Mouse (Mus musculus) lung, embryonic 16.5 days (tissue): ENCODE measurements around the gene Ptprc. TPM values are rescaled to one million over a fixed set of nuclear protein-coding genes. Genes with fewer than 3 reads are reported as not detected.

Experiments
- ATAC-seq: fragments of 200-750 bp; cut with Nextera tagmentation; 2 replicates; pipeline ENCODE4 v1.8.0; 2017; ENCODE audit warnings: low read depth, mild to moderate bottlenecking, moderate library complexity
- H3K27ac ChIP-seq: fragments of 300-500 bp; sonication (generic); 2 replicates; pipeline ENCODE4 v1.5.1; 2014; ENCODE audit warnings: mild to moderate bottlenecking, control low read depth, low read length
- H3K27me3 ChIP-seq: fragments of 300-500 bp; sonication (generic); 2 replicates; pipeline ENCODE4 v1.6.1; 2014; ENCODE audit warnings: low read depth, low read length, mixed read lengths; ENCODE audit not compliant: control insufficient read depth, insufficient read depth
- H3K36me3 ChIP-seq: fragments of 300-500 bp; sonication (generic); 2 replicates; pipeline ENCODE4 v1.6.1; 2014; ENCODE audit warnings: low read length; ENCODE audit not compliant: control insufficient read depth, insufficient read depth
- H3K4me1 ChIP-seq: fragments of 300-500 bp; sonication (generic); replicated peaks from 2 replicates; pipeline ENCODE4 v1.6.1; 2014; ENCODE audit warnings: low read length, mixed read lengths; ENCODE audit not compliant: control insufficient read depth, insufficient read depth
- H3K4me2 ChIP-seq: fragments of 300-500 bp; sonication (generic); 2 replicates; pipeline ENCODE4 v1.6.1; 2014; ENCODE audit warnings: low read depth, low read length, control low read depth
- H3K4me3 ChIP-seq: fragments of 300-500 bp; sonication (generic); 2 replicates; pipeline ENCODE4 v1.5.1; 2014; ENCODE audit warnings: mild to moderate bottlenecking, low read length, control low read depth
- H3K9ac ChIP-seq: fragments of 300-500 bp; sonication (generic); 2 replicates; pipeline ENCODE4 v1.6.1; 2014; ENCODE audit warnings: low read length, control low read depth
- H3K9me3 ChIP-seq: fragments of 300-500 bp; sonication (generic); 2 replicates; pipeline ENCODE4 v1.6.1; 2016; ENCODE audit warnings: low read length; ENCODE audit not compliant: control insufficient read depth
- WGBS: fragments of 180-500 bp; shearing (Covaris S2); extraction: QIAGEN DNeasy Blood & Tissue Kit; methylation state at CpG from one replicate; pipeline ENCODE4 v1.1.7; 2014; 5-methylcytosine and 5-hydroxymethylcytosine counted together
- polyA plus RNA-seq: library from polyadenylated mRNA; unstranded; fragments of >200 nt; fragmentation: Nextera tagmentation; extraction: Ambion mirVana; gene quantifications from 2 replicates; pipeline ENCODE4 v1.2.1, GENCODE M21; 2015

The Ptprc gene
- polyA plus RNA-seq, 1 experiment from 2014 or later = 4.4 TPM

DNA sequence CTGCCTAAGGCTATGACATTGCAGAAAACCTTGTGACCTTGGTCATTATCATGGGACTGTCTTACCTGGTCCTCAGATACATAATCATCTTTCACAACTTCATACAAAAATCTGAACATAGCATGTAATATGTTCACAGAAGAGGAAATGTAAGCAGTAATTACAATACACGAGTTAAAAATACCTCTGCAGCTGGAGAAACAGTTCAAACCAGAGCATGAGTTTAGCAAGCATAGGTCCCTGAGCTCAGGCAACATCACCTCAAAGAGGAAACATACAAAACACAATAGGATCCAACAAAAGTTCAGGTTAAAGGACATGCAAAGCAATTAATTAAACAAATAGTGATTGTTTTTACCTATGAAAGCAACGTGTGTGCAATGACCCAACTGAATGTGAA is 17.8 kb downstream of the Ptprc start:
- Histone ChIP-seq H3K4me3 (no peak overlapping the region), H3K4me1 (no peaks in the 10 kb centered on the region), H3K9ac (no peak overlapping the region), H3K9me3 (no peaks in the 10 kb centered on the region), H3K36me3 (no peaks in the 10 kb centered on the region), H3K4me2 (no peak overlapping the region), H3K27ac (no peak overlapping the region), H3K27me3 (no peaks in the 10 kb centered on the region)
- 61% methylated on average over 2 of the region's 2 CpGs for WGBS
- no peak for ATAC-seq

DNA sequence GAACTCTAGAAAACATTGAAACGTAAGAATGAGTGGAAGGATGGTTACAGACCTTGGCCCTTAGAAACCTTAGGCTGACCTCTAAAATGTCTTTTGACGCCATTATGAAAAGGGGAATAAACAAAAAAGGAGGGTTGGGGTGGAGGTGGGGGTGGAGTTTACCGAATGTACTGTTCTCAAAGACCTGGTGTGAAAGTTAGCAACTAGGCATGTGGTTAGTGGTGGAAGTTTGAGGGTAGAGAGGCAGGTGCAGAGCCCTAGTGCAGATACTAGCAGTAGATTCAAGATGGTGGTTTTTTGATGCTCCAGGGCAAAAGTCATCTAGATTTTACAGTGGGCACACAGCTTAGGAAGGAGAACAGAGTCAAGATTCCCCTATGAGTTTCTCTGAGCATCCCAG is 18.5 kb downstream of the Ptprc start:
- no peak for ATAC-seq
- Histone ChIP-seq H3K4me2 (no peak overlapping the region), H3K4me3 (no peak overlapping the region), H3K9ac (no peak overlapping the region), H3K27ac (no peak overlapping the region), H3K9me3 (no peaks in the 10 kb centered on the region), H3K36me3 (no peaks in the 10 kb centered on the region), H3K27me3 (no peaks in the 10 kb centered on the region), H3K4me1 (no peaks in the 10 kb centered on the region)
- WGBS = 74% methylated on average over 3 of the region's 3 CpGs

- H3K27ac ChIP-seq = no peak overlapping the region
- H3K9me3 ChIP-seq = no peaks in the 10 kb centered on the region
- no peaks in the 10 kb centered on the region for H3K36me3 ChIP-seq
- no peak overlapping the region for H3K4me2 ChIP-seq
- no peak overlapping the region for H3K4me3 ChIP-seq
- 45% methylated on average over 1 of the region's 1 CpGs for WGBS
- no peak for ATAC-seq
- H3K27me3 ChIP-seq = no peaks in the 10 kb centered on the region
- no peak overlapping the region for H3K9ac ChIP-seq
- H3K4me1 ChIP-seq = no peaks in the 10 kb centered on the region
These were observed 21.2 kb downstream of the Ptprc start for GRCm38 (mm10) chr1:138154185-138154785.

DNA sequence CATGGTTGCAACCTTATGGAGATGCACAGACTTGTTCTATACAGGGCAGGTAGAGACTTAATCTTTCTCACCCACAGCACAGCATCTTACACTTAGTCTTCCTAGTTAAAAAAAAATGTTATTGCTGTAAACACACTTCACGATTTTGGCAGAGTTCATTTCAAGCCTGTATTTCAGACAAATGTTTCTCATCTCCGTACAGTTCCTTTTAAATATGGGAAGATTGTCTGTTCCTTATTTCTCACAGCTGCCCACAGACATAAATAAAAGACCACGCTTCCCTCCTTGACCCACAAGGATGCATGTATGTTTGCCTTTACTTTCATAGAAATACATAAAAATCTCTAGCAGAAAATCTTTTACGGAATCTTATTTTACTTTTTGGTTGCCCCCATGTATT is 22.4 kb downstream of the Ptprc start:
- Histone ChIP-seq H3K36me3 (no peaks in the 10 kb centered on the region), H3K9ac (no peak overlapping the region), H3K27me3 (no peaks in the 10 kb centered on the region), H3K9me3 (no peaks in the 10 kb centered on the region), H3K4me3 (no peak overlapping the region), H3K4me1 (no peaks in the 10 kb centered on the region), H3K4me2 (no peak overlapping the region), H3K27ac (no peak overlapping the region)
- 46% methylated on average over 4 of the region's 4 CpGs for WGBS
- ATAC-seq = peak; percentile 38; the same call in 1 of the 2 replicates

DNA sequence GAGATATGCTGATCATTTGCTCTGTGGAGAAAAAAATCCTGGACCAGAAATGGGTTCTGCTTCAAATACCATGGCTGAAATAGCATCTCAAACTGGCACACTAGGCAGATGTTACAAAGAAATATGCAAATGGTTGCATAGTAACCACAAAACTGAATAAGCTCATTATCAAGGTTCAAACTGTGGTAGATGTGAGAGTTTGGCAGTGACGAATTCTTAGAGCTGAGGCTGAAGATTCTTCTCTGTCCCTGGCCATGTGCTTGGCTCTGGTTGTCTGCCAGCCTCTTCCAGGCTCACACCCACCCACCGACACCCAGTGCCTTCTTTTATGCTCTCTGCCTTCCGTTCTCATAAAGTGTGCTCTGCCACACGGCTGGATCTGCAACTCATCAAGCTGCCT is 26.7 kb downstream of the Ptprc start:
- no peak for ATAC-seq

DNA sequence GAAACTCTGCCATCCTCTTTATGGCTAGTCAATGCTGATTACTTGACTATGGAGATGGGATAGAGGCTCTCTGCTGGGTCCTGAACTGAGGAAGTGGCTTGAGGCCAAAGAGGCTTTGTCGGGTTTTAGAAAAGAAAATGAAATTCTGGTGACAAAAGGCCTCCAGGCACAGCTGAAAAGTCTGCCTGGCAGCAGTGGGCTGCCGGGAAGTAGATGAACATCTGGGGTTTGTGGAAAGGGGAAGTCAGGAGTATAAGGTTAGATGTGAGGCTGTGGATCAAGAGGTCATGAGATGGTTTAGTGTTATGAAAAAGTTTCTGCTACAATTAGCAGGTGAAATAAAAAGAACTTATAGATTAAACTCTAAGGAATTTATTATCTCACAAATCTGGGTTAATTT is 29.9 kb downstream of the Ptprc start:
- Histone ChIP-seq H3K27me3 (no peaks in the 10 kb centered on the region), H3K9ac (no peak overlapping the region), H3K4me3 (no peak overlapping the region), H3K36me3 (no peaks in the 10 kb centered on the region), H3K4me1 (no peaks in the 10 kb centered on the region), H3K4me2 (no peak overlapping the region), H3K9me3 (no peaks in the 10 kb centered on the region), H3K27ac (no peak overlapping the region)
- ATAC-seq = no peak
- WGBS = 51% methylated on average over 2 of the region's 2 CpGs

More for the DNA sequence above, 26.7 kb downstream of the Ptprc start:
- Histone ChIP-seq H3K9me3 (no peaks in the 10 kb centered on the region), H3K4me3 (no peak overlapping the region), H3K27me3 (no peaks in the 10 kb centered on the region), H3K4me1 (no peaks in the 10 kb centered on the region), H3K9ac (no peak overlapping the region), H3K36me3 (no peaks in the 10 kb centered on the region), H3K27ac (no peak overlapping the region), H3K4me2 (no peak overlapping the region)
- 63% methylated on average over 4 of the region's 4 CpGs for WGBS

GRCm38 (mm10) chr1:138145148-138145547 is 30.4 kb downstream of the Ptprc start:
- Histone ChIP-seq H3K36me3 (no peaks in the 10 kb centered on the region), H3K4me2 (no peak overlapping the region), H3K27ac (no peak overlapping the region), H3K4me1 (no peaks in the 10 kb centered on the region), H3K9ac (no peak overlapping the region), H3K9me3 (no peaks in the 10 kb centered on the region), H3K4me3 (no peak overlapping the region), H3K27me3 (no peaks in the 10 kb centered on the region)
- WGBS = 69% methylated on average over 3 of the region's 3 CpGs
- no peak for ATAC-seq

GRCm38 (mm10) chr1:138144365-138144764 is 31.1 kb downstream of the Ptprc start:
- Histone ChIP-seq H3K4me3 (no peak overlapping the region), H3K27me3 (no peaks in the 10 kb centered on the region), H3K9me3 (no peaks in the 10 kb centered on the region), H3K4me1 (no peaks in the 10 kb centered on the region), H3K9ac (no peak overlapping the region), H3K4me2 (no peak overlapping the region), H3K27ac (no peak overlapping the region), H3K36me3 (no peaks in the 10 kb centered on the region)
- no peak for ATAC-seq
- 67% methylated on average over 5 of the region's 5 CpGs for WGBS

- no peaks in the 10 kb centered on the region for H3K9me3 ChIP-seq
- H3K4me2 ChIP-seq = no peak overlapping the region
- 80% methylated on average over 4 of the region's 4 CpGs for WGBS
- no peaks in the 10 kb centered on the region for H3K4me1 ChIP-seq
- H3K9ac ChIP-seq = no peak overlapping the region
- no peak overlapping the region for H3K27ac ChIP-seq
- no peaks in the 10 kb centered on the region for H3K27me3 ChIP-seq
- H3K36me3 ChIP-seq = no peaks in the 10 kb centered on the region
- H3K4me3 ChIP-seq = no peak overlapping the region
- no peak for ATAC-seq
These were observed 34.7 kb downstream of the Ptprc start for GRCm38 (mm10) chr1:138140769-138141168.

DNA sequence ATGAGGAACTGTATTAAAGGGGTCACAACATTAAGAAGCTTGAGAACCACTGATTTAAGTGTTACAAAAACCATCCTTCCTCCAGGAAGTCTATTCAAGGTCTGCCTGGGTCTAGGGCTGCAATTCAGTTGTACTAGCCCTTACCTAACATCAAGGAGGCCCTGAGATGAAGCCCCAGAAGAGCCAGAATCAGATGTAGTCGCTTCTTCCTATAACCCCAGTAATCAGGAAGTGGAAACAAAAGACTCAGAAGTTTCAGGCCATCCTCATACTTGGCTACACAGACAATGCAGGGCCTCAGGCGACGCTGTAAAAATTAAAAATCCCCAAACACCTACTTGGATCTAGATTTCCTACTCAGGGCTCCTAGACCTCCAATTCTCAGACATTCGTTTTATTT is 37.8 kb downstream of the Ptprc start:
- H3K27me3 ChIP-seq = no peaks in the 10 kb centered on the region
- no peaks in the 10 kb centered on the region for H3K9me3 ChIP-seq
- ATAC-seq = no peak
- H3K4me2 ChIP-seq = no peak overlapping the region
- WGBS = 92% methylated on average over 4 of the region's 4 CpGs
- no peak overlapping the region for H3K27ac ChIP-seq
- no peak overlapping the region for H3K4me3 ChIP-seq
- no peaks in the 10 kb centered on the region for H3K36me3 ChIP-seq
- H3K4me1 ChIP-seq = no peaks in the 10 kb centered on the region
- no peak overlapping the region for H3K9ac ChIP-seq
